Mouse (Mus musculus): ENCODE measurements around the gene Fxyd6.

Gene Fxyd6

GRCm38 (mm10) chr9:45411111-45411510, 41.1 kb downstream of the Fxyd6 start:
- DNase-seq (ENCODE audit: extremely low spot score, low spot score), result no peak

GRCm38 (mm10) chr9:45411803-45412202, 41.8 kb downstream of the Fxyd6 start:
- DNase-seq (ENCODE audit: extremely low spot score, low spot score), result peak; percentile 31

- peak; percentile 96 for DNase-seq (ENCODE audit: extremely low spot score, low spot score)
Observed at GRCm38 (mm10) chr9:45412287-45412686, 42.3 kb downstream of the Fxyd6 start.

GRCm38 (mm10) chr9:45412700-45413477, 42.9 kb downstream of the Fxyd6 start:
- DNase-seq (ENCODE audit: extremely low spot score, low spot score), result no peak

- DNase-seq (ENCODE audit: extremely low spot score, low spot score), result peak; percentile 31
Observed at GRCm38 (mm10) chr9:45413478-45414140, 43.6 kb downstream of the Fxyd6 start.

GRCm38 (mm10) chr9:45415912-45416311, 45.9 kb downstream of the Fxyd6 start:
- DNase-seq (ENCODE audit: extremely low spot score, low spot score), result peak; percentile 26

GRCm38 (mm10) chr9:45417245-45417644, 47.3 kb downstream of the Fxyd6 start:
- peak; percentile 27 for DNase-seq (ENCODE audit: extremely low spot score, low spot score)

- DNase-seq (ENCODE audit: extremely low spot score, low spot score), result no peak
Observed at GRCm38 (mm10) chr9:45418252-45418651, 48.3 kb downstream of the Fxyd6 start.

GRCm38 (mm10) chr9:45421209-45421608, 51.2 kb downstream of the Fxyd6 start:
- DNase-seq (ENCODE audit: extremely low spot score, low spot score), result no peak

GRCm38 (mm10) chr9:45422761-45423298, 52.8 kb downstream of the Fxyd6 start:
- no peak for DNase-seq (ENCODE audit: extremely low spot score, low spot score)

- DNase-seq (ENCODE audit: extremely low spot score, low spot score), result no peak
Observed at GRCm38 (mm10) chr9:45426456-45426855, 56.5 kb downstream of the Fxyd6 start, which contains the start of gene Dscaml1. Gene Dscaml1, plus strand, starts transcription at chr9:45426628.

GRCm38 (mm10) chr9:45429392-45429791, 59.4 kb downstream of the Fxyd6 start:
- DNase-seq (ENCODE audit: extremely low spot score, low spot score), result no peak

- DNase-seq (ENCODE audit: extremely low spot score, low spot score), result peak; percentile 42
Observed at GRCm38 (mm10) chr9:45429951-45430697, 60.1 kb downstream of the Fxyd6 start.

GRCm38 (mm10) chr9:45430698-45430959, 60.6 kb downstream of the Fxyd6 start:
- no peak for DNase-seq (ENCODE audit: extremely low spot score, low spot score)

GRCm38 (mm10) chr9:45431150-45431549, 61.2 kb downstream of the Fxyd6 start:
- DNase-seq (ENCODE audit: extremely low spot score, low spot score), result peak; percentile 22

GRCm38 (mm10) chr9:45432639-45433038, 62.7 kb downstream of the Fxyd6 start:
- DNase-seq (ENCODE audit: extremely low spot score, low spot score), result no peak

- DNase-seq (ENCODE audit: extremely low spot score, low spot score), result no peak
Observed at GRCm38 (mm10) chr9:45433119-45433518, 63.1 kb downstream of the Fxyd6 start.

GRCm38 (mm10) chr9:45434171-45434570, 64.2 kb downstream of the Fxyd6 start:
- DNase-seq (ENCODE audit: extremely low spot score, low spot score), result no peak

GRCm38 (mm10) chr9:45439025-45439424, 69.0 kb downstream of the Fxyd6 start:
- DNase-seq (ENCODE audit: extremely low spot score, low spot score), result no peak

- no peak for DNase-seq (ENCODE audit: extremely low spot score, low spot score)
Observed at GRCm38 (mm10) chr9:45440083-45440784, 70.2 kb downstream of the Fxyd6 start.

- no peak for DNase-seq (ENCODE audit: extremely low spot score, low spot score)
Observed at GRCm38 (mm10) chr9:45444251-45444798, 74.3 kb downstream of the Fxyd6 start.
